20 mouse cellular contexts compared by ENCODE assay signal in the genomic region with DNA sequence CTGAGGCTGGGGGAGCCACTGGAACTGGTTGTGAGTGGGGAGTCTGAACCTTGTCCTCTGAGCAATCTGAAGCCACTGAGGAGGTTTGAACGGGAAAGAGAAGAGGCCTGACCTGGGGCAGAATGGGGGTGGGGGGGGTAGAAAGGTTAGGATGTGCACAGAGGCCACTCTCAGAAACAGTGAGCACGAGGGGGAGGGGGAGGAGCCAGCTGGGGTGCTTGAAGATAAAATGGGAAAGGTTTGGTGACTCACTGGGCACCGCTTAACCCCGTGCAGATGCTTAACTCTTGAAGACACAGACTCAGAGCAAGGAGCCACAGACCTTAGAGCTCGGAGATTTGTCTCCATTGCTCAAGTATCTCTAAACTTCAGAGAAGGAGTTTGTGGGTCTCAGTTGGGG. TPM values are rescaled to one million over a fixed set of nuclear protein-coding genes. Genes with fewer than 3 reads are reported as not detected.
DNase-seq lines count a peak whose midpoint lies in the region; ATAC-seq and TF ChIP-seq lines count a peak whose summit lies in the region.
"Had no signal": no experiment of that assay in that cellular context is flagged by ENCODE, and none has a peak within 500 bp of the region (broad histone marks: within the 10 kb centered on the region; RNA-seq: fewer than 3 reads in every experiment).

No protein-coding gene starts in this region.

- H3K36me3 ChIP-seq in forebrain, embryonic 13.5 days (ENCODE audit: poor library complexity, severe bottlenecking) = peaks cover 1% of the 10 kb centered on the region; the same call in 1 of the 2 replicates
- no peaks in the 10 kb centered on the region for H3K36me3 ChIP-seq in forebrain, embryonic 12.5 days (replicated peaks)
- no peaks in the 10 kb centered on the region for H3K36me3 ChIP-seq in midbrain, embryonic 15.5 days (replicated peaks)
- no peaks in the 10 kb centered on the region for H3K36me3 ChIP-seq in midbrain, embryonic 11.5 days (ENCODE audit: control insufficient read depth, insufficient read depth, low read length)
- no peaks in the 10 kb centered on the region for H3K36me3 ChIP-seq in intestine, postnatal 0 days (ENCODE audit: control insufficient read depth, insufficient read depth)
- H3K36me3 ChIP-seq: G1E had no signal

- peaks cover 35% of the 10 kb centered on the region for H3K27me3 ChIP-seq in forebrain, embryonic 13.5 days
- H3K27me3 ChIP-seq in forebrain, embryonic 12.5 days = peaks cover 60% of the 10 kb centered on the region
- 0 out of 2 replicates have a peak, but pooled peaks cover 6% of the 10 kb centered on the region for H3K27me3 ChIP-seq in midbrain, embryonic 15.5 days (replicated peaks)
- peaks cover 7% of the 10 kb centered on the region for H3K27me3 ChIP-seq in midbrain, embryonic 11.5 days (ENCODE audit: control insufficient read depth, insufficient read depth, low read length)
- H3K27me3 ChIP-seq in intestine, postnatal 0 days (replicated peaks; ENCODE audit: control insufficient read depth, insufficient read depth, low read length) = no peaks in the 10 kb centered on the region

- H3K4me3 ChIP-seq in forebrain, embryonic 13.5 days = no peak overlapping the region
- H3K4me3 ChIP-seq in forebrain, embryonic 12.5 days (replicated peaks) = no peak overlapping the region
- no peak overlapping the region for H3K4me3 ChIP-seq in midbrain, embryonic 15.5 days
- H3K4me3 ChIP-seq in midbrain, embryonic 11.5 days (ENCODE audit: low read depth, low read length) = no peak overlapping the region
- no peak overlapping the region for H3K4me3 ChIP-seq in intestine, postnatal 0 days (ENCODE audit: low read depth, low read length)

- no peak overlapping the region; the same call in 1 of the 2 replicates for H3K9ac ChIP-seq in forebrain, embryonic 13.5 days
- no peak overlapping the region for H3K9ac ChIP-seq in forebrain, embryonic 12.5 days
- H3K9ac ChIP-seq in midbrain, embryonic 15.5 days = no peak overlapping the region
- H3K9ac ChIP-seq in midbrain, embryonic 11.5 days (ENCODE audit: low read length) = no peak overlapping the region
- H3K9ac ChIP-seq in intestine, postnatal 0 days (ENCODE audit: low read depth, low read length) = no peak overlapping the region
- H3K9ac ChIP-seq: liver, postnatal 0 days had no signal

- no peaks in the 10 kb centered on the region for H3K9me3 ChIP-seq in forebrain, embryonic 13.5 days (replicated peaks)
- H3K9me3 ChIP-seq in forebrain, embryonic 12.5 days = no peaks in the 10 kb centered on the region
- no peaks in the 10 kb centered on the region for H3K9me3 ChIP-seq in midbrain, embryonic 15.5 days
- H3K9me3 ChIP-seq in midbrain, embryonic 11.5 days (ENCODE audit: control insufficient read depth, low read length) = no peaks in the 10 kb centered on the region
- H3K9me3 ChIP-seq in intestine, postnatal 0 days (ENCODE audit: control insufficient read depth) = no peaks in the 10 kb centered on the region
- H3K9me3 ChIP-seq: G1E had no signal

- peak overlapping the region; percentile 31 for H3K27ac ChIP-seq in forebrain, embryonic 13.5 days
- H3K27ac ChIP-seq in forebrain, embryonic 12.5 days = no peak overlapping the region
- 0 out of 2 replicates have a peak overlapping the region, but pooled peaks have one; percentile 3 for H3K27ac ChIP-seq in midbrain, embryonic 15.5 days
- H3K27ac ChIP-seq in midbrain, embryonic 11.5 days (ENCODE audit: low read depth, low read length) = no peak overlapping the region
- no peak overlapping the region for H3K27ac ChIP-seq in intestine, postnatal 0 days (ENCODE audit: low read depth, low read length)
- H3K27ac ChIP-seq: hindbrain, postnatal 0 days had no signal

- H3K4me2 ChIP-seq in forebrain, embryonic 13.5 days = no peak overlapping the region
- H3K4me2 ChIP-seq in forebrain, embryonic 12.5 days = no peak overlapping the region
- no peak overlapping the region for H3K4me2 ChIP-seq in midbrain, embryonic 15.5 days
- H3K4me2 ChIP-seq in midbrain, embryonic 11.5 days = no peak overlapping the region
- H3K4me2 ChIP-seq in intestine, postnatal 0 days (replicated peaks; ENCODE audit: low read depth) = no peak overlapping the region

- 50% methylated on average over 5 of the region's 5 CpGs for WGBS in forebrain, embryonic 13.5 days
- WGBS in forebrain, embryonic 12.5 days = 49% methylated on average over 5 of the region's 5 CpGs
- 61% methylated on average over 5 of the region's 5 CpGs for WGBS in midbrain, embryonic 15.5 days
- WGBS in midbrain, embryonic 11.5 days = 60% methylated on average over 5 of the region's 5 CpGs
- WGBS in intestine, postnatal 0 days = 22% methylated on average over 5 of the region's 5 CpGs

- no peak for ATAC-seq in forebrain, embryonic 13.5 days
- no peak for ATAC-seq in forebrain, embryonic 12.5 days (ENCODE audit: low FRiP score)
- ATAC-seq in midbrain, embryonic 15.5 days (replicated peaks) = no peak
- ATAC-seq in midbrain, embryonic 11.5 days (ENCODE audit: low FRiP score) = no peak
- 0 out of 2 replicates have a peak, but pooled peaks have one; percentile 23 for ATAC-seq in intestine, postnatal 0 days
- ATAC-seq in CD4-positive, CD25-positive, alpha-beta regulatory T cell, adult 4 months = no peak
- ATAC-seq: liver, postnatal 0 days had no signal

- no peak for DNase-seq in midbrain, embryonic 11.5 days (ENCODE audit: low spot score, missing footprints)
- peak; percentile 58 to 78 for DNase-seq in adrenal gland, postnatal 36 days
- no peak for DNase-seq in natural killer cell, adult 2 months (ENCODE audit: low spot score in 2 of 2)
- DNase-seq: cerebellum, adult 11 months; gastrocnemius, postnatal 25 days; heart, postnatal 10 days; kidney, adult 8-10 months; kidney, postnatal 25 days; liver; liver, postnatal 0 days; lung, postnatal 36 days; thymus, postnatal 4 days had no signal

- TF ChIP-seq CTCF in intestine, postnatal 0 days (IDR thresholded peaks at IDR 0.05; ENCODE audit: low read depth) = no peak

- H3K4me1 ChIP-seq in forebrain, embryonic 13.5 days = peaks cover 76% of the 10 kb centered on the region
- peaks cover 51% of the 10 kb centered on the region for H3K4me1 ChIP-seq in forebrain, embryonic 12.5 days
- peaks cover 32% of the 10 kb centered on the region for H3K4me1 ChIP-seq in midbrain, embryonic 15.5 days
- peaks cover 16% of the 10 kb centered on the region for H3K4me1 ChIP-seq in midbrain, embryonic 11.5 days (ENCODE audit: control insufficient read depth, insufficient read depth, low read length)
- H3K4me1 ChIP-seq in intestine, postnatal 0 days (replicated peaks; ENCODE audit: control insufficient read depth, insufficient read depth, low read length) = no peaks in the 10 kb centered on the region

RNA-seq across cellular contexts. Expression of a gene that starts 21.7 kb away (rescaled TPM):
- 20.7 and 24.5 TPM in 2 replicates for polyA plus RNA-seq in forebrain, embryonic 13.5 days (2015; fragmentation: Nextera tagmentation; extraction: Ambion mirVana)
- 29.1 and 29.6 TPM in 2 replicates for polyA plus RNA-seq in forebrain, embryonic 12.5 days (2016; fragmentation: Nextera tagmentation; extraction: Ambion mirVana)
- 19.2 and 20.7 TPM in 2 replicates for polyA plus RNA-seq in midbrain, embryonic 15.5 days (2015; fragmentation: Nextera tagmentation; extraction: Ambion mirVana)
- polyA plus RNA-seq in midbrain, embryonic 11.5 days (2014; fragmentation: Nextera tagmentation; extraction: Ambion mirVana) = 15.5 and 18.0 TPM in 2 replicates
- 10 to 100 TPM; 46.6 to 50.8 TPM for total RNA-seq in adrenal gland, postnatal 36 days (2021)
- polyA plus RNA-seq in intestine, postnatal 0 days (2015; fragmentation: Nextera tagmentation; extraction: Ambion mirVana) = 7.2 and 8.4 TPM in 2 replicates
- 10 to 100 TPM; 28.5 to 31.9 TPM for polyA plus RNA-seq in CD4-positive, CD25-positive, alpha-beta regulatory T cell, adult 4 months (2017; shearing (Covaris generic))

RNA-seq across cellular contexts. Expression of a gene that starts 30.3 kb away (rescaled TPM):
- 141 and 165 TPM in 2 replicates for polyA plus RNA-seq in forebrain, embryonic 13.5 days (2015; fragmentation: Nextera tagmentation; extraction: Ambion mirVana)
- polyA plus RNA-seq in forebrain, embryonic 12.5 days (2016; fragmentation: Nextera tagmentation; extraction: Ambion mirVana) = 54.0 and 62.2 TPM in 2 replicates
- 159 and 162 TPM in 2 replicates for polyA plus RNA-seq in midbrain, embryonic 15.5 days (2015; fragmentation: Nextera tagmentation; extraction: Ambion mirVana)
- 7.2 and 8.6 TPM in 2 replicates for polyA plus RNA-seq in midbrain, embryonic 11.5 days (2014; fragmentation: Nextera tagmentation; extraction: Ambion mirVana)
- total RNA-seq in adrenal gland, postnatal 36 days (2021) = 1 to 10 TPM; 1.7 to 1.9 TPM
- polyA plus RNA-seq in intestine, postnatal 0 days (2015; fragmentation: Nextera tagmentation; extraction: Ambion mirVana) = 0.77 and 0.80 TPM in 2 replicates
- polyA plus RNA-seq in CD4-positive, CD25-positive, alpha-beta regulatory T cell, adult 4 months (2017; shearing (Covaris generic)) = not detected
- polyA plus RNA-seq: liver, postnatal 0 days; spleen, adult 2 months had no signal

Comparison
In these comparisons a context has a peak if more than half of its experiments do, and no peak if none do; other contexts are left out.
1. H3K27ac ChIP-seq: peak in forebrain, embryonic 13.5 days (single experiment) and midbrain, embryonic 15.5 days (single experiment); none in forebrain, embryonic 12.5 days (single experiment), midbrain, embryonic 11.5 days (single experiment) and intestine, postnatal 0 days (single experiment).
2. DNase-seq: peak in adrenal gland, postnatal 36 days (2 of 2); none in midbrain, embryonic 11.5 days (single experiment) and natural killer cell, adult 2 months (0 of 2).